Mouse (Mus musculus) intestine, embryonic 14.5 days (tissue): ENCODE measurements around the gene Atp6ap2. TPM values are rescaled to one million over a fixed set of nuclear protein-coding genes. Genes with fewer than 3 reads are reported as not detected.
A peak's percentile ranks its signal among the peaks of the same experiment; 100 is the strongest.

Experiments used
- ATAC-seq: fragments of 200-750 bp; cut with Nextera tagmentation; replicated peaks from 2 replicates; pipeline ENCODE4 v1.8.0; 2017; ENCODE audit warnings: low read depth, moderate number of reproducible peaks, moderate TSS enrichment, moderate library complexity; ENCODE audit not compliant: low FRiP score, low TSS enrichment
- DNase-seq: peaks from one replicate; pipeline ENCODE4 v3.0.0-alpha.2; 2018; ENCODE audit warnings: low spot score
- H3K27ac ChIP-seq: fragments of 300-500 bp; sonication (generic); 2 replicates; pipeline ENCODE4 v1.5.1; 2014; ENCODE audit warnings: low read depth, mild to moderate bottlenecking, control low read depth
- H3K27me3 ChIP-seq: fragments of 300-500 bp; sonication (generic); replicated peaks from 2 replicates; pipeline ENCODE4 v1.6.1; 2014; ENCODE audit warnings: low read length, control low read depth; ENCODE audit not compliant: control insufficient read depth, insufficient read depth
- H3K36me3 ChIP-seq: fragments of 300-500 bp; sonication (generic); 2 replicates; pipeline ENCODE4 v1.6.1; 2014; ENCODE audit warnings: low read length, control low read depth; ENCODE audit not compliant: control insufficient read depth, insufficient read depth
- H3K4me1 ChIP-seq: fragments of 300-500 bp; sonication (generic); replicated peaks from 2 replicates; pipeline ENCODE4 v1.6.1; 2014; ENCODE audit warnings: low read length, control low read depth, mixed read lengths; ENCODE audit not compliant: control insufficient read depth, insufficient read depth
- H3K4me2 ChIP-seq: fragments of 300-500 bp; sonication (generic); 2 replicates; pipeline ENCODE4 v1.6.1; 2014; ENCODE audit warnings: low read length
- H3K4me3 ChIP-seq: fragments of 300-500 bp; sonication (generic); 2 replicates; pipeline ENCODE4 v1.5.1; 2014; ENCODE audit warnings: low read depth, low read length, control low read depth, mixed read lengths
- H3K9ac ChIP-seq: fragments of 300-500 bp; sonication (generic); 2 replicates; pipeline ENCODE4 v1.6.1; 2014; ENCODE audit warnings: mild to moderate bottlenecking, low read length
- H3K9me3 ChIP-seq: fragments of 300-500 bp; sonication (generic); 2 replicates; pipeline ENCODE4 v1.6.1; 2016; ENCODE audit warnings: low read length, control low read depth; ENCODE audit not compliant: control insufficient read depth
- WGBS: fragments of 180-500 bp; shearing (Covaris S2); extraction: QIAGEN DNeasy Blood & Tissue Kit; methylation state at CpG from one replicate; pipeline ENCODE4 v1.1.7; 2014; 5-methylcytosine and 5-hydroxymethylcytosine counted together
- polyA plus RNA-seq: library from polyadenylated mRNA; unstranded; fragments of >200 nt; fragmentation: Nextera tagmentation; extraction: Ambion mirVana; gene quantifications from 2 replicates; pipeline ENCODE4 v1.2.1, GENCODE M21; 2014

Gene Atp6ap2
- 118 and 122 TPM in 2 replicates for polyA plus RNA-seq

GRCm38 (mm10) chrX:12587192-12587957, at the start of gene Atp6ap2:
TSS of gene Atp6ap2 (plus strand) at chrX:12587801.
- no peaks in the 10 kb centered on the region for H3K9me3 ChIP-seq
- H3K4me2 ChIP-seq = peak within 1 kb of the TSS; percentile 49
- peak within 1 kb of the TSS; percentile 58 for H3K4me3 ChIP-seq
- H3K4me1 ChIP-seq = no peaks in the 10 kb centered on the region
- 20% methylated on average over 48 of the region's 49 CpGs for WGBS
- H3K36me3 ChIP-seq = no peaks in the 10 kb centered on the region
- ATAC-seq (peak; percentile 100), DNase-seq (peak; percentile 92)
- 0 out of 2 replicates have a peak, but pooled peaks cover 4% of the 10 kb centered on the region for H3K27me3 ChIP-seq
- peak within 1 kb of the TSS; percentile 77 for H3K27ac ChIP-seq
- peak within 1 kb of the TSS; percentile 71 for H3K9ac ChIP-seq

GRCm38 (mm10) chrX:12544417-12544816, 43.2 kb upstream of the Atp6ap2 start:
- no peak for ATAC-seq
- Histone ChIP-seq H3K4me2 (no peak overlapping the region), H3K4me1 (no peaks in the 10 kb centered on the region), H3K36me3 (no peaks in the 10 kb centered on the region), H3K4me3 (no peak overlapping the region), H3K27me3 (no peaks in the 10 kb centered on the region), H3K27ac (no peak overlapping the region), H3K9me3 (no peaks in the 10 kb centered on the region), H3K9ac (no peak overlapping the region)
- no peak for DNase-seq
- 76% methylated on average over 1 of the region's 1 CpGs for WGBS

- Histone ChIP-seq H3K27ac (no peak overlapping the region), H3K9ac (no peak overlapping the region), H3K4me1 (no peaks in the 10 kb centered on the region), H3K27me3 (no peaks in the 10 kb centered on the region), H3K36me3 (no peaks in the 10 kb centered on the region), H3K4me3 (no peak overlapping the region), H3K4me2 (no peak overlapping the region), H3K9me3 (no peaks in the 10 kb centered on the region)
- ATAC-seq (no peak), DNase-seq (no peak)
- 79% methylated on average over 7 of the region's 7 CpGs for WGBS
Measured at GRCm38 (mm10) chrX:12557086-12557485, 30.5 kb upstream of the Atp6ap2 start.

- no peak overlapping the region for H3K9ac ChIP-seq
- no peaks in the 10 kb centered on the region for H3K4me1 ChIP-seq
- H3K36me3 ChIP-seq = no peaks in the 10 kb centered on the region
- no peaks in the 10 kb centered on the region for H3K27me3 ChIP-seq
- no peaks in the 10 kb centered on the region for H3K9me3 ChIP-seq
- H3K27ac ChIP-seq = no peak overlapping the region
- ATAC-seq = no peak
- H3K4me2 ChIP-seq = no peak overlapping the region
- DNase-seq = no peak
- no peak overlapping the region for H3K4me3 ChIP-seq
- WGBS = 61% methylated on average over 1 of the region's 1 CpGs
Measured at GRCm38 (mm10) chrX:12571407-12571806, 16.2 kb upstream of the Atp6ap2 start.

GRCm38 (mm10) chrX:12577936-12578335, 9.7 kb upstream of the Atp6ap2 start:
- 44% methylated on average over 3 of the region's 3 CpGs for WGBS
- Histone ChIP-seq H3K36me3 (no peaks in the 10 kb centered on the region), H3K9me3 (no peaks in the 10 kb centered on the region), H3K27ac (no peak overlapping the region), H3K4me1 (no peaks in the 10 kb centered on the region), H3K4me2 (no peak overlapping the region), H3K27me3 (0 out of 2 replicates have a peak, but pooled peaks cover under 1% of the 10 kb centered on the region), H3K9ac (no peak overlapping the region), H3K4me3 (no peak overlapping the region)
- DNase-seq (no peak), ATAC-seq (no peak)

GRCm38 (mm10) chrX:12578339-12578868, 9.2 kb upstream of the Atp6ap2 start:
- Histone ChIP-seq H3K36me3 (no peaks in the 10 kb centered on the region), H3K4me2 (no peak overlapping the region), H3K9me3 (no peaks in the 10 kb centered on the region), H3K4me3 (no peak overlapping the region), H3K27ac (no peak overlapping the region), H3K9ac (no peak overlapping the region), H3K4me1 (no peaks in the 10 kb centered on the region), H3K27me3 (0 out of 2 replicates have a peak, but pooled peaks cover 4% of the 10 kb centered on the region)
- no peak for ATAC-seq
- no peak for DNase-seq
- WGBS = 79% methylated on average over 2 of the region's 2 CpGs

- Histone ChIP-seq H3K9ac (no peak overlapping the region), H3K4me3 (no peak overlapping the region), H3K36me3 (no peaks in the 10 kb centered on the region), H3K4me2 (no peak overlapping the region), H3K9me3 (no peaks in the 10 kb centered on the region), H3K27ac (no peak overlapping the region), H3K27me3 (0 out of 2 replicates have a peak, but pooled peaks cover 4% of the 10 kb centered on the region), H3K4me1 (no peaks in the 10 kb centered on the region)
- WGBS = 82% methylated on average over 5 of the region's 5 CpGs
- ATAC-seq = no peak
- no peak for DNase-seq
Measured at GRCm38 (mm10) chrX:12583261-12583660, 4.3 kb upstream of the Atp6ap2 start.

- Histone ChIP-seq H3K4me3 (peak overlapping the region; percentile 58), H3K27ac (peak overlapping the region; percentile 77), H3K4me1 (no peaks in the 10 kb centered on the region), H3K36me3 (no peaks in the 10 kb centered on the region), H3K9ac (peak overlapping the region; percentile 71), H3K27me3 (0 out of 2 replicates have a peak, but pooled peaks cover 3% of the 10 kb centered on the region), H3K9me3 (no peaks in the 10 kb centered on the region), H3K4me2 (peak overlapping the region; percentile 49)
- WGBS = 17% methylated on average over 18 of the region's 18 CpGs
- ATAC-seq = peak; percentile 70; the same call in 1 of the 2 replicates
- no peak for DNase-seq
Measured at GRCm38 (mm10) chrX:12587958-12588355, 356 bp downstream of the Atp6ap2 start.
